Mouse (Mus musculus) brown adipose tissue, adult 24 weeks (tissue): ENCODE data around the gene Ppard. TPM values are rescaled to one million over a fixed set of nuclear protein-coding genes. Genes with fewer than 3 reads are reported as not detected.

ENCODE experiments used
- polyA plus RNA-seq: library from polyadenylated mRNA; stranded (reverse); fragments of >200 nt; gene quantifications from 2 replicates; pipeline ENCODE4 v1.2.4, GENCODE M21; 2012; ENCODE audit not compliant: missing spikeins, insufficient read depth, insufficient read length

The Ppard gene
- polyA plus RNA-seq, 1 experiment: 15.2 TPM

Other genes with a start within 250 kb of the Ppard start
- gene Tcp11, start 152.1 kb upstream of the Ppard start, polyA plus RNA-seq: not detected in 2 replicates
- not detected in 2 replicates for gene Scube3, start 90.6 kb upstream of the Ppard start, polyA plus RNA-seq
- 6.1 and 12.0 TPM in 2 replicates for gene Zfp523, start 55.6 kb upstream of the Ppard start, polyA plus RNA-seq
- 0.71 and 2.1 TPM in 2 replicates for gene Def6, start 24.9 kb upstream of the Ppard start, polyA plus RNA-seq
- 5.0 and 9.9 TPM in 2 replicates for gene Fance, start 80.8 kb downstream of the Ppard start, polyA plus RNA-seq
- 196 and 332 TPM in 2 replicates for gene Rpl10a, start 95.8 kb downstream of the Ppard start, polyA plus RNA-seq
- gene Tead3, start 118.1 kb downstream of the Ppard start, polyA plus RNA-seq: 3.6 and 4.6 TPM in 2 replicates
- not detected in 2 replicates for gene Tulp1, start 132.5 kb downstream of the Ppard start, polyA plus RNA-seq